Mouse (Mus musculus) 3134 (cell line): ENCODE measurements around the gene Lim2.

Source experiments
- DNase-seq: peaks from one replicate; pipeline ENCODE4 v3.0.0-alpha.2; 2011; ENCODE audit warnings: low spot score; ENCODE audit not compliant: insufficient read length; ENCODE audit errors: extremely low read depth

The Lim2 gene

DNA sequence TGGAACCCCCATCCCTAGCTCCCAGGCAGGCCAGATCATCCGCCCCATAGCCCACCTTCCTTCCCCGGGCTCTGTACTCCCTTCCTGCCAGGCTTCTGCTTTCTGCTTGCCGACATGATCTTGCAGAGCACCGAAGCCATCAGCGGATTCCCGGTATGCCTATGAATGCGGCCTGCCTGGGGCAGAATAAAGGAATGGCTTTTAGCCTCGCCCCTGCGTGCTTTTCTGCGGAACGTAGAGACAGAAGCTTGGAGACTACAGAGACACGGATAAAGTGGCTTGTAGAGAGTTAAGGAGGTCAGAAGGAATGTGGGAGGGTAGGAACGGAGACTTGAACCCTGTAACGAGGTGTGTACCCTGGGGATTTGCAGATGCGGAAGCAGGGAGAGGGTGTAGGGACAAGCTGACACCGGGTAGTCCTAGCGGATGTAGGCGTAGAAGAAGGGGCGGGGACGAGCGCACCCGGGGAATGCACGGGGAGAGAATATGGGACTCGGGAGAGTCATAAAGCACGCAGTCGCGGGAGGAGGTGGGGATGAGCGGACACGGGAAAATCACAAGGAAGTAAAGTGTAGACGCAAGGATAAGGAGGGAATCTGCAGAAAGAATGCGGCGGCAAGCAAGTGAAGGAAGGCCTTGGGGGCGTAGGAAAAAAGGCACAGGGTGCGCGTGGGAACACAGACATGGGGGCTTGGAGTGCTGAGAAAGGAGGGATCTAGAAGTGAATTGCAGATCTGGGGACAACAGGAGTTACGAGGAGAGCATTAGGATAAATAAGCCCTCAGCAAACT lies 15.9 kb downstream of the Lim2 start:
- peak; percentile 70 for DNase-seq

DNA sequence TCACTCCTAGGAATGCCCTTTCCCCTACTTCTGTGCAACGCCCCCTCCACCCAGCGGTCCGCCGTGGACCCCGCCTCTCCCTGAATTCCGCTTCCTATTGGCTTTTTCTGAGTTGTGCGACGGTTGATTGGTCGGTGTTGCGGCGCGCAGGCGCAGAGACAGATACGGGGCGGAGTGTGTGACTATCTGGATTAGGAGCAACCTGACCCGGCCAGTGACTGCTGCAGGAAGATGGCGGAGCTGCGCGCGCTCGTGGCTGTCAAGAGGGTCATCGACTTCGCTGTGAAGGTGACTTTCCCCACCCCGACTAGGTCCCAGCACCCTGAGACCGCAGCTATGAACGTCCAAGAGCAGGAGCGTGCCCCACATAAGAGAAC lies 16.4 kb downstream of the Lim2 start, which contains the start of the genes Etfb and Gm45233:
TSS of gene Etfb (plus strand) at position 167 of the 377 bp plus-strand sequence.
TSS of gene Gm45233 (plus strand) at position 212 of the 377 bp plus-strand sequence.
- DNase-seq: peak; percentile 92

DNA sequence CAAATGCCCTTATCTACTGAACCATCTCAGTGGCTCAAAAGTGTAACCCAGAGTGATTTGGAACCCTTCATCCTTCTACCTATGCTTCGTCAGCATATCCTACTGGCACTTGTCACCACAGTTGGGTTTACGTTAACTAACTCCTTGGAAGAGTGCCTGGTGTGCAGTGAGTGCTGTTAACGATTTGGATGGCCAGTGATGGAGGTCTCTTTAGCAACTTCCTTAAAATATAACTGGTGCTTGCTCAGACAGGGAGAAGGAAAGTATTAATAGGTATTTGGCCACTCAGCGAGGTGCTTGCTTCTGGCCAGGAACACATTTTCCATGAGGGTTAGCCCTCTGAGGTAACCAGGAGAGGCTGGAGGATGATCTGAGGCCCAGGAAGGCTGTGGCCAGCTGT lies 20.3 kb downstream of the Lim2 start:
- no peak for DNase-seq

DNA sequence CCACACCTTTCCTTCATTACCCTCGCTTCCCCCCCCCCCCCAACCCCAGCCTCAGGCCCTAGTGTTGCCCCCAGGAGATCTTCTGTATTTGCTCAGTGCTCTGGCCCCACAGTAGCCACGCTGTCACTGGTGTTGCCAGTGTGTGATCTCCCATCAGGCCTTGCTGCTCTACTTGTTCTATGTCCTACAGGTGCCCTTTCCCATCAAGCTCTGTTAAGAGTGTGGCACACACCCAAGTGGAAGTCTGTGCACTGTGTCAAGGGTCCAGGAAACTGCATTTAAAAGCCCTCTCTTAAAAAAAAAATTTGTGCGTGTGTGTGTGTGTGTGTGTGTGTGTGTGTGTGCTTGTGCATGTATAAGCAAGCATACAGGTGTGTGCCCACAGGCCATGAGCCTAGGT lies 20.8 kb downstream of the Lim2 start:
- no peak for DNase-seq

DNA sequence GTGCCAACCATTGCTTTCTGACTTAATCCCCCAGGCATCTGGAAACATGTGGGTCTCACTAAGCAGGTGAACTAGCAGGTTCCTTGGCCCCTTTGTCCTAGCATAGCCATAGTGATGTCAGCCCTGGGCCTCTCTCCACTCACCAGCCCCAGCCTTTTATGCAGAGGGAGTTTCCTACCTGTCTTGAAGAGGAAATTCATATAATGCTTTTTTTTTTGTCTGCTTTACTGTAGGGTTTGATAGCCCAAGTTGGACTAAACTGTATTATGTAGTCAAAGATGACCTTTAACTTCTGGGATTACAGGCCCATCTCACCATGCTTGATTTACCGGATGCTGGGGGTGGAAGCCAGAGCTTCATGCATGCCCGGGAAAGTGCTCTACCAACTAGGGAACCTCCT lies 22.3 kb downstream of the Lim2 start:
- DNase-seq: no peak

DNA sequence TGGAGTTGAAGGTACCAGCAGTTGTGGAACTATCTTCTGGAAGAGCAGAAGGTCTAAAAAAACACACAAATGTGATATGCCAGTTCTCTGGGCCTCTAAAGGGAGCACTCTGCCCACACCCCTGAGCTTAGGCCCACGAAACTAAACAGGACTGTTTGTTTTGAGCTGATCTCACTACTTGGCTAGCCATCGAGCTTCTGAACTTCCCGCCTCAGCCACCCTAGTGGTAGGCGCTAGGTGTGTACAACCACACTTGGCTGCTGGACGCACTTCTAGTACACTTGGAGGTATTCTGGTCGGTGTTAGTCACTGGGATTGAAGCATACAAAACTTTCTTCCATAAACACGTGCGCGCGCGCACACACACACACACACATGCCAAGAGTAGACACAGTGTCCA lies 24.3 kb downstream of the Lim2 start:
- no peak for DNase-seq

DNA sequence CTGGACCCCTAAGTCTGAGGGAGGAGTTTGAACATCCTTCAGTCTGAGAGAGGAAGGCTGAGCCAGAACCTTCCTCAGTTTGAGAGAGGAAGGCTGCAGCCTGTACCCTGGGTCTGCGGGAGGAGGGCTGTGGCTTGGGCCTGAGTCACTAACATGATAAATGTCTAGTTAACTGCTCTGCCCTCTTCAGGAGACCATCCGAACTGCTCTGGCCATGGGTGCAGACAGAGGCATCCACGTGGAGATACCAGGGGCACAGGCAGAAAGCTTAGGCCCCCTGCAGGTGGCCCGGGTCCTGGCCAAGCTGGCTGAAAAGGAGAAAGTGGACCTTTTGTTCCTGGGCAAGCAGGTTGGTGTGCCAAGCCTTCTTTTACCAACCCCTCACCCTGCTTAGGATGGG lies 25.1 kb downstream of the Lim2 start:
- DNase-seq: no peak

DNA sequence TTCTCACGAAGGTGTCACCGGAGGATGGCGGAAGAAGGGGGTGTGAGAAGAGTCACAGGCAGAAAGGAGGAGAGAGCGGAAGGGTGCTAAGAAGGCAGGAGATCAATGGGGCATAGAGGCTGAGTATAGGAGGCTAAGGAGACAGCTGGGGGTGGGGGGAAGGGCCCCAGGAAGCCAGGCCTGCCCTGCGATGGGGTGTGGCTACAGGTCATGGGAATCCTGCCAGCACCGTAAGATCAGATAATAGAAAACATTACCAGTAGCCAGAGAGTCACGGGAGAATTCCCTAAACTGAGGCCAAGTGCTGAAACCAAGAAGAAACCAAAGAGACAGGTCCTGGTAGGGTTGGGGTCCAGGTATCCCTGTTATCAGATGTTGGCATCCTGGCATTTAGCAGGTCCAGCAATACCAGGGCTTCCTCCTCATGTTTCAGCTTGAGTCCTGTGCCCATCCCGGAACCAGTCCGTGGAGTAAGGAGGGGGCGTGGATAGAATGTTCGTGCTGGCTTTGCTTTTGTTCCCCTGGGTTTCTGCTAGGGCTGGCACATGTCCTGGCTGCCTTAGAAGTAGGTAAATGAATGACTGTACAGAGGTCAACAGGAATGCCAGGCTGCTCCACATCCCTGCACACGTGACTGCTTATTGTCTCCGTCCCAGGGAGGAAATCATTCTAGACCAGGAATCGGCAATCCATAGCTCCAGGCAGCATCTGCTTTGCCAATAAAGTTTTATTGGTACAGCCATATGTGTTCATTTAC lies 26.3 kb downstream of the Lim2 start:
- no peak for DNase-seq

DNA sequence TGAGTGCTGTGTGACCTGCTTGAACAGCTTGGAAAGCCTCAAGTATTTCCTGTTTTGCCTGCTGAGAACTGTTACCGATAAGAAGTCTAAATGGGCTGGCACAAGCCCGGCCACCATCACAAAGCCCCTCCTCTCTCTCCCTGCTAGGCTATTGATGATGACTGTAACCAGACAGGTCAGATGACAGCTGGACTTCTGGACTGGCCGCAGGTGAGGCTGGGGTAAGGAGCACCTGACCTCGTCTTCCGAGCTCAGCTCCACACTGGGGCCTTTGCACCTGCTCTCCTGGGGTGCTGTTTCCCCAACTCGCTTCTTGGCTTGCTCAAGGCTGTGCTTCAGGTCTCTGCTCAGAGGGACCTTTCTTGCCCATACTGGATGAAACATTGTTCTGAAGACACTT lies 26.9 kb downstream of the Lim2 start:
- DNase-seq: no peak

DNA sequence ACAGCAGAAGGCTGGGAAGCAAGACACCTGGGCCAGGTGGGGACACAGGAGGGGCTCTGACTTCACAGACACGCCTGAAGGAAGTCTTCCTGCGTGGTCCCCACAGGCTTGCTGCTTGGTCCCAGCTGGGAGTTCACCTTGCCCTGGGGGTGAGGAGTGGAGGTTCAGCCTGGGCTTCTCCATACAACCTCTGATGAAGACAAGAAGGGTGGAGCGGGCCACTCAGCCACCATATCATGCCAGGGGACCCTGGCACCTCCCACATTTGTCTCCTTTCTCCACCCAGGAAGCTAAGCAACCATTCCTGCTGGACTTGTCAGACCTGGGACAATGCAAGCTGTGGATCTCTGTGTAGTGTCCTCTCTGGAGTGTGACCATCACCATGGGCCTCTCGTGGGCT lies 35.4 kb downstream of the Lim2 start, which contains the start of gene Vsig10l:
TSS of gene Vsig10l (plus strand) at position 301 of the 400 bp plus-strand sequence.
- DNase-seq: no peak

DNA sequence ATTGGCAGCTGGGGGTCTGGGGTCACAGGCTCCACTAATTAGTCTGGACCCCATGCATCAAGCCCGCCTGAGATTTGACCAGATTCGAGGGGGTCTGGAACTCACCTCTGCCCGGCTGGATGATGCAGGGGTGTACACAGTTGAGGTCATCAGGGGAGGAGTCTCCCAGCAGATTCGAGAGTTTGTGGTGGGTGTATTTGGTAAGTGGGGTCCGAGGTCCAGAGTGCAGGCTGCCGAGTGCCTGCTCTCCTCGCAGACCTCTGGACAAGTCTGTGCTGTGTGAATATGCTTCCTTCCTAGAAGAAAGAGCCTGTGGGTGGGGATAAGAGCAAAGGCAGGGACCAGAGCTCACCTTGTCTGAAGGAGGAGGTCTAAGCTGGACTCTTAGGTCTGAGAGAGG lies 36.5 kb downstream of the Lim2 start:
- DNase-seq: no peak

DNA sequence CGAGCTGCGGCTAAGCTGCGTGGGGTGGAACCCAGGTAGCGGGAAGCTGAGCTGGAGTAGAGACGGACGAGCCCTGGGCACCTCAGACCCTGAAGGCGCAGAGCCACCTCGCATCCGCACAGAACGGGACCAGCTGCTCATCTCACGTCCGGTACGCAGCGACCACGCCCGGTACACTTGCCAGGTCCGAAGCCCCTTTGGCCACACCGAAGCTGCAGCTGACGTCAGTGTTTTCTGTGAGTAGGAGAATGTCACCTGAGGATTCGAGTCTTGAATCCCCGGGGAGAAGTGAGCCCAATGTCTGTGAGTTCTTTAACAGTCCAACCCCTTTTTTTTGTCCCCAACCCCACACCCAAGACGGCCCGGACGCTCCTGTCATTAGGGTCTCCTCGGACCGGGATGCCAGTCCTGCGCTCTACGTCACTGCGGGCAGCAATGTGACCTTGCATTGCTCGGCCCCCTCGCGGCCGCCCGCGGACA lies 37.4 kb downstream of the Lim2 start:
- DNase-seq: no peak

DNA sequence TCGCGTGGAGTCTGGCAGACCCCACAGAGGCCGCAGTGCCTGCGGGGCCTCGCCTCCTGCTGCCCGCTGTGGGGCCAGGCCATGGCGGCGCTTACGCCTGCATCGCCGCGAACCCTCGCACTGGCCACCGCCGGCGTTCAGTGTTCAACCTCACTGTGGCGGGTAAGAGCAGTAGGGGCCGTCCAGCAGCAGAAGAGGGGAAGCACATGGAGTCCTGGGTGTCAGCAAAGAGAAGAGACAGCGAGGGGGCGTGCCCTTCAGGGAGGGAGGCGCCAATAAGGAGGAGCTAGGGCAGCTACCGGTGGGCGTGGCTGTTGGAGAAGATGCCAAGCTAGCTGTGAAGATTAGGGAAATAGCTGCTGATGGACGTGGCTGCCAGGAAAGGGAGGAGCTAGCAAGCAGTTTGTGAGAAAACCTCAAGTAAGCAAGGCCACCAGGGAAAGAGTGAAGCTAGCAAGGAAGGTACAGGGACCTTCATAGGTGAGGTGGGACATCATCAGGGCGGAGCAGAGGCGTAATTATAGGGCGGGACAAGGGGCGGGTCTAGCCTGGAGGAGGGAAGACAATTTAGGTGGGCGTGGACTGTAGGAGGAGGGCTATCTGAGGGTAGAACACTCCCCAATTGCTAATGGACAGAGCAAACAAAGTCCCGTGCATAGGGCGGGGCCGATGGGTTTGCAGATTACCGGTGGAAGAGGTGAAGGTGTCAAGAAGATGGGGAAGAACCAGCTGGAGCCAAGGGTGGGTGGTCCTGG lies 38.1 kb downstream of the Lim2 start:
- DNase-seq: no peak

DNA sequence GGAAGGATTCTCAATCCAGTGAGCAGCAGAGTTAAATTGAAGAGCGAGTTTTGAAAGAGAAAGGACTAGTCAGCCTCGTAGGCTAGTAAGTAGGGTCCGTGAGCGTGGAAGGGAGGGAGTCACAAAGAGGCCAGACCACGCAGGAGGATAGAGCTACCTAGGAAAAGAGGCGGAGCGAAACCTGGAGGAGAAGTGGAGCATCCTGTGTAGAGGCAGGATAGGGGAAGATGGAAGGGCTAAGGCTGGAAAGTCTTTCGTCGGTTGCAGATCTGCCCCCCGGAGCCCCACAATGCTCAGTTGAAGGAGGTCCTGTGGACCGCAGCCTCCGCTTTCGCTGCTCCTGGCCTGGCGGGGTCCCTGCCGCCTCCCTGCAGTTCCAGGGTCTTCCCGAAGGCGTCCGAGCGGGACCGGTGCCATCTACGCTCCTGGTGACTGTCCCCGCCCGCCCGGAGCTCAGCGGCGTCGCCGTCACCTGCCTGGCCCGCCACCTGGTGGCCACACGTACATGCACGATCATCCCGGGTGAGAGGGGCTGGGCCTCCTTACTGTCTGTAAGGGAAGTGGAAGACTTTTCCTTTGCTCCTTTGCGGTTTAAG lies 38.7 kb downstream of the Lim2 start:
- DNase-seq: peak; percentile 69

DNA sequence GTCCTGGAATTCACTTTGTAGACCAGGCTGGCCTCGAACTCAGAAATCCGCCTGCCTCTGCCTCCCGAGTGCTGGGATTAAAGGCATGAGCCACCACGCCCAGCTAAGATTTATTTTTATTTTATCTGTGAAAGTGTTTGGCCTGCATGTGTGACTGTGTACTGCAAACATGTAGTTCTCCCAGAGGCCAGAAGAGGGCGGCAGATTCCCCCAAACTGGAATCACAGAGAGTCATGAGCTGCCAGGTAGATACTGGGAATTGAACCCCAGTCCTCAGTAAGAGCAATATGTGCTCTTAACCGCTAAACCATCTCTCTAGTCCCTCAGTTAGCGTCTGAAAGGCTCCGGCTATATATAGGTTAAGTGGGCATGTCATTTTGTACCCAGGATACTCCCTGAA lies 42.9 kb downstream of the Lim2 start:
- no peak for DNase-seq

DNA sequence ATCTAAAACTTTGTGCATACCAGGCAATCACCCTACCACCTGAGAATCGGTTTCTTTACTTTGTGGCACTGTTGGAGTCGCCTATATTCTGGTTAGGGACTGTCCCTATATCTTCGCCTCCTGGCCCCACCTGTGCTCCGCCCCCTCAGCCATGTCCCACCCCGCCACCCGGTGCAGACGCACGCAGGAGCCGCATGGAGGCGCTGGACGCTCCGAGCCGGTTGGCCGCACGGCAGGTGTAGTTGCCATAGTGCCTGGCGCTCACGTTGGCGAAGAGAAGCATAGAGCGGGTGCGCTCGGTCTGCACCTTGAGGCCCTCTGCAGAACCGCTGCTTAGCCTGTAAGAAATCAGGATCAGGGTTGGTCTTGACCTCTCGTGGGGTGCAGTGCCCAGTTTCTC lies 48.2 kb downstream of the Lim2 start:
- DNase-seq: no peak

DNA sequence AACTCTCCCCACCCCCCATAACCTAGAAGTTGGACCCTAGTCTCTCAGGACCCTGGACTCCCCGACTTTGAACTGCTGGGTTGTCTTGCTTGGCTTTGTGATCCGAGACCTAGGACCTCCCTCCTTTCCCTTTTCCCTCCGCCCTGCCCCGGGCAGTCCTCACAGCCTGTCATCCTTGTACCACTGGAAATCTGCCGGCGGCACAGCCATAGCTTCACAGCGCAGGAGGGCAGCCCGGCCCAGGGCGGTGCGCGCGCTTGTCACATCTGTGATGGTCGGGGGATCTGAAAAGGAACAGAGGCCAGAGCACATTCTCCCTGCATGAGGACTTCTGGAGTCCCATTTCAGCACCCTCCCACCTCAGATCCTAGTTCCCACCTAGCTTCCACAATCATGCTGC lies 48.9 kb downstream of the Lim2 start:
- no peak for DNase-seq

DNA sequence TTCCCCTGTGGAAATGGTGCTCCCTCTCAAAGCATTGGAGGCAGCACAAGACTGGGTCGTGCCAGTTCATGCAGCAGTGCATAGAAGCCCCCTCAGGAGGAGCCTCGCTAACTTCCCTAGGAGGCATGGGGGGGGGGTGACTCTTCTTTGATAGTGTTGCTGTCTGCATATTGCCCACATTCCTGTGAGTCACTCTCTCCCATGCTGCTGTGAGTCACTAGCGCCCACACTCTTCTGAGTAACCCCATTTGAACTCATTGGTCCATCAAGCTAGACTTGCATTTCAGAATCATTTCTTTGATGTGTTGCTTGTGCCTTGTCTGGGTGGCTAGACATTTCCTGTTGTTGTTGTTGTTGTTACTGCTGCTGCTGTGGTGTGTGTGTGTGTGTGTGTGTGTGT lies 53.7 kb downstream of the Lim2 start:
- peak; percentile 30 for DNase-seq

DNA sequence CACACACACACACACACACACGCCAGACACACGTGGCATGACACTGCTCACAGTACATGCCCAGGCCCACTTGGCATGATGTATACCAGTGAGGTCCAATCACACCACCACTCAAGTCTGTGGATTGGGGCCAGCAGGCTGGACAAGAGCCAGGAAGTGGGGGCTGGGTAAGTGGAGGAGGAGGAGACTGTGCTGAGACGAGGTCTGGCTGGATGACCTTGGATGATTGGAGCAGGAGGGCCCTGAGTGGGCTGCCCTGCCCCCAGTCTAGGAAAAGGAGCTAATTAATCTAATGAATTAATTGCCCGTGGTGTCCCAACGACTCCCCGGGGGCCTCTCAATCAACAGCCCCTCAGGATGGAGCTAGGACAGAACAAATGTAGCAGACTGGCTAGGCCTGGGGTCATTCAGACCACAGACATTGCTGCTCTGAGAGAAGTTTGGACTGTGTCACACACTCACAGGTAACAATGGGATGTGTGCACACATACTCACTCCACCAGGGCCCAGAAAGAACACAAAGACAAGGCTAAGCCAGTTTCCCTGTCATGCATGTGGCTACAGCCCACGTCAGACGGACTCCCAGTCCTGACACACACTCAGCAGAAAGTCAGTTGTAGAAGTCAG lies 54.7 kb downstream of the Lim2 start:
- no peak for DNase-seq

DNA sequence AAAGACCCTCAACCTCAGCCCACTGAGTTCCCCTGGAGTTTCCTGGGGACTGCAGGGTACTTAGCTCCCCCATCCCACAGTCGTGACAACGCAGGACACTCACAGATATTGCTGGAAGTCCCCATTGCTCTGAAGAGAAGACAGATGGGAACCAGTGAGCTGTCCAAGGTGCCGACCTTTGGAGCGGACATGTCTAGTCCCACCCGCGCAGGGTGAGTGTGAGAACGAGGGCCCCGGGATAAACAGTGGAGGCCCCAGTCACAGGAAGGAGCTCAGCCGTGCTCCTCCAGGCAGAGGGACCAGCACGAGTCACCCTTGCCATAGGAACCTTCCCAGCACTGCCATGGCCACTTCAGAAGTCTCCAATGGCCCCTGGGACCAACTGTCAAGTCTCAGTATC lies 55.8 kb downstream of the Lim2 start:
- DNase-seq: no peak
